Mouse (Mus musculus): ENCODE measurements around the gene Hbp1. TPM values are rescaled to one million over a fixed set of nuclear protein-coding genes. Genes with fewer than 3 reads are reported as not detected.

Gene Hbp1
- total RNA-seq, 1 experiment from 2014 or later, result 93.9 TPM

- ATAC-seq (replicated peaks in 1 of 2; ENCODE audit: insufficient read depth in 1 of 2, low FRiP score in 2 of 2, low TSS enrichment in 1 of 2, low read depth in 1 of 2, poor library complexity in 2 of 2, severe bottlenecking in 2 of 2), result peak in 1 of 2 experiments; percentile 43; a peak in 1 of 4 replicates
These were observed 16.1 kb upstream of the Hbp1 start for GRCm38 (mm10) chr12:31966405-31966804.

- no peak for ATAC-seq (replicated peaks in 1 of 2; ENCODE audit: insufficient read depth in 1 of 2, low FRiP score in 2 of 2, low TSS enrichment in 1 of 2, low read depth in 1 of 2, poor library complexity in 2 of 2, severe bottlenecking in 2 of 2)
These were observed 15.3 kb upstream of the Hbp1 start for GRCm38 (mm10) chr12:31965517-31966212.

- no peak for ATAC-seq (replicated peaks in 1 of 2; ENCODE audit: insufficient read depth in 1 of 2, low FRiP score in 2 of 2, low TSS enrichment in 1 of 2, low read depth in 1 of 2, poor library complexity in 2 of 2, severe bottlenecking in 2 of 2)
These were observed 13.7 kb upstream of the Hbp1 start for GRCm38 (mm10) chr12:31964074-31964473.

GRCm38 (mm10) chr12:31955843-31956242 lies 5.5 kb upstream of the Hbp1 start:
- no peak for ATAC-seq (replicated peaks in 1 of 2; ENCODE audit: insufficient read depth in 1 of 2, low FRiP score in 2 of 2, low TSS enrichment in 1 of 2, low read depth in 1 of 2, poor library complexity in 2 of 2, severe bottlenecking in 2 of 2)

- ATAC-seq (replicated peaks in 1 of 2; ENCODE audit: insufficient read depth in 1 of 2, low FRiP score in 2 of 2, low TSS enrichment in 1 of 2, low read depth in 1 of 2, poor library complexity in 2 of 2, severe bottlenecking in 2 of 2), result no peak
These were observed 310 bp upstream of the Hbp1 start for GRCm38 (mm10) chr12:31950659-31951031.

GRCm38 (mm10) chr12:31949193-31949741 lies 1.1 kb downstream of the Hbp1 start:
- peak; percentile 13 to 34; a peak in 3 of 4 replicates for ATAC-seq (replicated peaks in 1 of 2; ENCODE audit: insufficient read depth in 1 of 2, low FRiP score in 2 of 2, low TSS enrichment in 1 of 2, low read depth in 1 of 2, poor library complexity in 2 of 2, severe bottlenecking in 2 of 2)

GRCm38 (mm10) chr12:31948101-31949000 lies 2.0 kb downstream of the Hbp1 start:
- no peak for ATAC-seq (replicated peaks in 1 of 2; ENCODE audit: insufficient read depth in 1 of 2, low FRiP score in 2 of 2, low TSS enrichment in 1 of 2, low read depth in 1 of 2, poor library complexity in 2 of 2, severe bottlenecking in 2 of 2)

- ATAC-seq (replicated peaks in 1 of 2; ENCODE audit: insufficient read depth in 1 of 2, low FRiP score in 2 of 2, low TSS enrichment in 1 of 2, low read depth in 1 of 2, poor library complexity in 2 of 2, severe bottlenecking in 2 of 2), result no peak
These were observed 2.9 kb downstream of the Hbp1 start for GRCm38 (mm10) chr12:31947476-31947875.

GRCm38 (mm10) chr12:31944405-31944804 lies 5.9 kb downstream of the Hbp1 start:
- no peak for ATAC-seq (replicated peaks in 1 of 2; ENCODE audit: insufficient read depth in 1 of 2, low FRiP score in 2 of 2, low TSS enrichment in 1 of 2, low read depth in 1 of 2, poor library complexity in 2 of 2, severe bottlenecking in 2 of 2)

- no peak for ATAC-seq (replicated peaks in 1 of 2; ENCODE audit: insufficient read depth in 1 of 2, low FRiP score in 2 of 2, low TSS enrichment in 1 of 2, low read depth in 1 of 2, poor library complexity in 2 of 2, severe bottlenecking in 2 of 2)
These were observed 7.2 kb downstream of the Hbp1 start for GRCm38 (mm10) chr12:31943020-31943654.

GRCm38 (mm10) chr12:31939026-31939425 lies 11.3 kb downstream of the Hbp1 start:
- ATAC-seq (replicated peaks in 1 of 2; ENCODE audit: insufficient read depth in 1 of 2, low FRiP score in 2 of 2, low TSS enrichment in 1 of 2, low read depth in 1 of 2, poor library complexity in 2 of 2, severe bottlenecking in 2 of 2), result no peak

GRCm38 (mm10) chr12:31938391-31938997 lies 11.8 kb downstream of the Hbp1 start:
- no peak for ATAC-seq (replicated peaks in 1 of 2; ENCODE audit: insufficient read depth in 1 of 2, low FRiP score in 2 of 2, low TSS enrichment in 1 of 2, low read depth in 1 of 2, poor library complexity in 2 of 2, severe bottlenecking in 2 of 2)

- ATAC-seq (replicated peaks in 1 of 2; ENCODE audit: insufficient read depth in 1 of 2, low FRiP score in 2 of 2, low TSS enrichment in 1 of 2, low read depth in 1 of 2, poor library complexity in 2 of 2, severe bottlenecking in 2 of 2), result no peak
These were observed 12.7 kb downstream of the Hbp1 start for GRCm38 (mm10) chr12:31937613-31938012.

- no peak for ATAC-seq (replicated peaks in 1 of 2; ENCODE audit: insufficient read depth in 1 of 2, low FRiP score in 2 of 2, low TSS enrichment in 1 of 2, low read depth in 1 of 2, poor library complexity in 2 of 2, severe bottlenecking in 2 of 2)
These were observed 13.6 kb downstream of the Hbp1 start for GRCm38 (mm10) chr12:31936657-31937300.

GRCm38 (mm10) chr12:31931818-31932217 lies 18.5 kb downstream of the Hbp1 start:
- ATAC-seq (replicated peaks in 1 of 2; ENCODE audit: insufficient read depth in 1 of 2, low FRiP score in 2 of 2, low TSS enrichment in 1 of 2, low read depth in 1 of 2, poor library complexity in 2 of 2, severe bottlenecking in 2 of 2), result no peak

- no peak for ATAC-seq (replicated peaks in 1 of 2; ENCODE audit: insufficient read depth in 1 of 2, low FRiP score in 2 of 2, low TSS enrichment in 1 of 2, low read depth in 1 of 2, poor library complexity in 2 of 2, severe bottlenecking in 2 of 2)
These were observed 21.8 kb downstream of the Hbp1 start for GRCm38 (mm10) chr12:31928498-31928897.

GRCm38 (mm10) chr12:31926661-31927061 lies 23.7 kb downstream of the Hbp1 start:
- ATAC-seq (replicated peaks in 1 of 2; ENCODE audit: insufficient read depth in 1 of 2, low FRiP score in 2 of 2, low TSS enrichment in 1 of 2, low read depth in 1 of 2, poor library complexity in 2 of 2, severe bottlenecking in 2 of 2), result peak; percentile 25 to 59; a peak in 2 of 4 replicates

All from hematopoietic stem cell, adult 5-6 weeks (primary cell).